Mouse (Mus musculus) spleen, postnatal 14 days (tissue): ENCODE results near the gene Rcsd1.

ENCODE experiments used
- DNase-seq, 2 experiments: peaks; one replicate each; pipeline ENCODE4 v3.0.0; 2021 to 2022; ENCODE audit warnings: low spot score in 2 of 2

The Rcsd1 gene

DNA sequence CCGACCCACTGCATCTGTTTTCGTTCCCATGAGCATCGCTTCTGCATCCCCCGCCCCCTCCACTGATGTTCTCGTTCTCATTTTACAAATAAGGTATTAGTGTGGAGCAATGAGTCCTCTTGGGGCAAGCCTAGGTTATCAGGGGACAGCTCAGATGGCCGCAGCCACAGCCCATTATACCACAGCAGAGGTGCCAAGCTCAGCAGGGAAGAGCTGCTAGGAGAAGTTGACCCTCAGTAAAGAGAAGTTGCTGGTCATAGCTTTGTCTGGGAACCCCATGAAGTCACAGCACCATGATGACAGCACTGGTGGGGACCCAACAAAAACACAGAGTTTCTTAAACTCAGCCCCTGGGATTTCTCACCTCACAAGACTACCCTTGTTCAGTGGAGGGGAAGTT lies 47.8 kb downstream of the Rcsd1 start:
- DNase-seq, result no peak

DNA sequence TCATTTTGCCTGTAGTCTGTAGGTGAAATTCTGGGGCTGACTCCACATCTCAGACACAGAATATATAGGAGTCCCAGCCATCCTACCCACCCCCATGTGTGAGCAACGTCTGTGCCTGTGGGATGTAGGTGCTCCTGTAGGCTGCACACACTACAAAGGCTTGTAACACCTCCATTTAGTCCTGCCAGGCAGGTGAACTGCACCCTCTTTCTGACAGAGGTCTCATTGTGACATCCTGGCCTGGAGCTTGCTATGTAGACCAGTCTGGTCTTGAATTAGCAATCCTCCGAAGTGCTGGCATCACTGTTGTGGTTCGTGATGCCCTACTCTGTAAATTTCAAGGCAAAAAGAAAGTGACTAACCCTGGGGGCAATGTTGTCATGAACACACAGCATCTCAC lies 48.4 kb downstream of the Rcsd1 start:
- no peak for DNase-seq

GRCm38 (mm10) chr1:165660774-165661173 lies 48.8 kb downstream of the Rcsd1 start:
- DNase-seq, result peak in 1 of 2 experiments; percentile 47

DNA sequence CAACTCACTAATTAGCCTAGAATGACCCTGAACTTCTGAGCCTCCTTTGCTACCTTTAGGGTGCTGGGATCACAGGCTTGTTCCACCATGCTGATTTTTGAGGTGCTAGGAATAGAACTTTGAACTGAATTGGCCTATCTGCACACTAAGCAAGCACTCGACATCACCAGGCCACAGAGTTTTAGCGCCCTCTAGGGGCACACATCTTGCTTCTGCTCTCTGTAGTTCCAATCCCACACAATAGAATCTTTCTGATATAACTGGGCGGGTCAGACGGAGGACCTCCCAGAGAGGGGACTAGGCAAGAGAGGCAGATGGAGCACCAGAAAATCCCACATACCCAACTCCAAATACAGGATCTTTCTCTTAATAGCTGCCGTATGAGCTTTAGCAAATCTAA lies 51.0 kb downstream of the Rcsd1 start:
- DNase-seq, result peak in 1 of 2 experiments; percentile 49

- no peak for DNase-seq
Observed at GRCm38 (mm10) chr1:165655482-165655881, 54.1 kb downstream of the Rcsd1 start.

DNA sequence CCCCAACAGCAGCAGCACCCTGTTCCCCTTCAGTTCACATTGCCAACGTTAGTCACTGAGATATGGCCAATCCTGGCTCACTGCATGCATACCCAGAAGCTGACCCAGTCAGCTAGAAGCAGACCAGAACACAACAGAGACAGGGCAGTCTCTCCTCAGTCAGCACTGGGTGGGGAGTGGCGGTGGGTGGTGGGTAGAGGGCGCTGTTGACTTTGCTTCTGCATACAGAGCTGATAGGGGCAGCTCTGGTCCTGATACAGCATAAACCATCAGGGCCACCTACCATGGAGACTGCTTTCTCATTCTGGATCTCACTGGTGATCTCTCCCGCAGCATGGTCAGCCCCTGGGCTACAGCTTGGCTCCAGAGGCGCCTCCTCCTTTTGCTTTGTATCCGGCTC lies 54.5 kb downstream of the Rcsd1 start:
- peak; percentile 26 to 47 for DNase-seq

- DNase-seq, result no peak
Observed at GRCm38 (mm10) chr1:165653126-165653885, 56.3 kb downstream of the Rcsd1 start.

DNA sequence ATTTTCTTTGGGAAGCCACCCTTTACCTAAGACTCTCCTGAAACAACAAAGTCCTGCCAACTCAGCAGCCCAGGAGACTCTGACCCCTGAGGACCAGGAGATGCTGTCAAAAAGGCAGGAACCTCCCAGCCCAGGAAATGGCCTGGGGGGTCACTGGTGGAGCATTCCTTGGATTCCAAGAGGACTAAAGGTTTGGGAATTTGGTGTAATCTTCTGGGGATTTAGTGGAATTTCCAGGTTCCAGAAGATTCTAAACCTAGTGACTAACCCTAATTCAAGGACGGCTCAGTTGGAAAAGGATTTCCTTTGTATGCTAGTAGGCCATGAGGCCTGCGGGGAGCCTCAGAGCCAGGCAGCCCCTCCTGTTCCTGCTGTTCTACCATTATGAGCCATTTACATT lies 57.0 kb downstream of the Rcsd1 start:
- no peak for DNase-seq

GRCm38 (mm10) chr1:165651158-165651557 lies 58.4 kb downstream of the Rcsd1 start:
- DNase-seq, result no peak

- no peak for DNase-seq
Observed at GRCm38 (mm10) chr1:165645102-165645501, 64.5 kb downstream of the Rcsd1 start.

GRCm38 (mm10) chr1:165643735-165644134 lies 65.8 kb downstream of the Rcsd1 start:
- no peak for DNase-seq

DNA sequence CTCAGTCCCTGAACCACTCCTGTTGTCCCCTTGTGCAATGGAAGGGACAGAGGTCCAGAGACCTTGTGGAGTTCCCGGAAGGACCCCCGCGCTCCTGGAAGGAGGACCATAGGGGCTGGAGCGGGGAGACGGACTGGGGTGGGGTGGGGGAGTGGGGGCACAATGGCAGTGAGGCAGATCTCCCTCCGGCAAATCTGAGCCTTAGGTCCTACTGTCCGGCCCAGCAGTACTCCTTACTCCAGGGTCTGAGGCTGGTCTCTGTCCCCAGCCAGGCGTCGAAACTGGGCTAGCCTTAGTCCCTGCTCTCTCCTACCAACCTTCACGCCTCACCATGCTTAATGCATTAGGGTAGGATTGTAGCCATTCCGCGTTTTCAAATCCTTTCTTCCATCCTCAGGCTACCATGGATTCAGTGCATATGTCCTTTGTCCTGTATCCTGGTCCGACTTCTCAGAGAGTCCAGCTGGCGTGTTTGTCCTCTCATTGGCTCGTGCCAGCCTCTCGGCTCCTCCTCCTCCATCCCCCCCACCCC lies 66.7 kb downstream of the Rcsd1 start:
- DNase-seq, result no peak

- DNase-seq, result peak; percentile 79 to 90
Observed at GRCm38 (mm10) chr1:165641786-165642771, 67.5 kb downstream of the Rcsd1 start.

GRCm38 (mm10) chr1:165641271-165641771 lies 68.2 kb downstream of the Rcsd1 start:
- DNase-seq, result peak; percentile 52 to 65

DNA sequence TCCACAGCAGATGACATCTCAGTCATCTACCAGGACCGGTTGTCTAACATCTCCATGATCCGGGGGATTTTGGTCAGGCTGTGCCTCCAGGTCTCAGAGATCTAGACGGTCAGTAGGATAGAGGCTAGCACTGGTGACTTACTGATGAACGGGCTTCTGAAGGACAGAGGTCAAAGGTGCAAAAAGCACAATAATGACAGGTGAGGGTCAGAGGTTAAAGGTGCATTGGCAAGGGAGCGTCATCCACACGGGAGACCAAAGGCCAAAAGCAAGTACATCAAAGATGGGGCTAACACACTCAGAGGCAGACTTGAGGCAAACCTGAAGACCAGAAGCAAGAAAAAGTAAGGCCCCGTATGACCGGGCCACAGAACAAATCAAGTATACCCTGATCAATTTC lies 73.3 kb downstream of the Rcsd1 start:
- no peak for DNase-seq

DNA sequence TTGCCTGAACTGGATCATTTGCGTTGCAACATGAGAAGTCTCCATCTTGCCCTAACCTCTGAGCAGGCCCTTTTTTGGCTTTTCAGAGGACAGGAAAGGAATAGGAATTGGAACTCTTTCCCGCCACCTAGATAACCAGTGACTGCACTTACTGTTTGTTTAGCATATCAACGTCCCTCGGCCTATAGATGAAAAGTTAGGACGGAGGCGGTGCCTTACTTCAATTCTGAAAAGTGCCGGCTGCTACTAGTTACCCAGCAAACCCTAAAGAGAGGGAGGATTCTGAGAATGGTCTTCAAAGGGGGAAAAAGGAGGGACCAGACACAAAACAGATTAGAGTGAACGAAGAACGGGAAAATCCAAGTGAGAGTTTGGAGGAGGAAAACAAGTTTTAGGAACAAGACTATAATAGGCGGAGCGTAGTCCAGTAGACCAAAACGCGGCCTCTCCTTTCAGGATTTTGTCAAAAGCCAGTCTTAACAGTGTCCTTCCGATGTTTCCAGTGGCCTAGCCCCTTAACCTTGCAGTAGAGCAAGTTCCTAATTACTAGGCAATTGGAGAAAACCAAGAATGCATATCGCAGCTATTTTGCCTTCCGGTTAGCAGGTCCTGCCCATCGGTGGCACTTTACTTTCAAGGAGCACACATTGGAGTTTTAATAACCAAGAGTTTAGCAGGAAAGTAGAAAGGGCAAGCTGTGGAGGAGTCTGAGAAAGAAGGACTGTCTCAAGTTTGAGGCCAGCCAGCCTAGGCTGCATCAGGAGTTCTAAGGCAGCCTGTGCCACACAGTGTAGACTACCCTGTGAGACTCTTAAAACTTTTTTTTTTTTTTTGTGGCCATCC lies 74.3 kb downstream of the Rcsd1 start:
- DNase-seq, result no peak

DNA sequence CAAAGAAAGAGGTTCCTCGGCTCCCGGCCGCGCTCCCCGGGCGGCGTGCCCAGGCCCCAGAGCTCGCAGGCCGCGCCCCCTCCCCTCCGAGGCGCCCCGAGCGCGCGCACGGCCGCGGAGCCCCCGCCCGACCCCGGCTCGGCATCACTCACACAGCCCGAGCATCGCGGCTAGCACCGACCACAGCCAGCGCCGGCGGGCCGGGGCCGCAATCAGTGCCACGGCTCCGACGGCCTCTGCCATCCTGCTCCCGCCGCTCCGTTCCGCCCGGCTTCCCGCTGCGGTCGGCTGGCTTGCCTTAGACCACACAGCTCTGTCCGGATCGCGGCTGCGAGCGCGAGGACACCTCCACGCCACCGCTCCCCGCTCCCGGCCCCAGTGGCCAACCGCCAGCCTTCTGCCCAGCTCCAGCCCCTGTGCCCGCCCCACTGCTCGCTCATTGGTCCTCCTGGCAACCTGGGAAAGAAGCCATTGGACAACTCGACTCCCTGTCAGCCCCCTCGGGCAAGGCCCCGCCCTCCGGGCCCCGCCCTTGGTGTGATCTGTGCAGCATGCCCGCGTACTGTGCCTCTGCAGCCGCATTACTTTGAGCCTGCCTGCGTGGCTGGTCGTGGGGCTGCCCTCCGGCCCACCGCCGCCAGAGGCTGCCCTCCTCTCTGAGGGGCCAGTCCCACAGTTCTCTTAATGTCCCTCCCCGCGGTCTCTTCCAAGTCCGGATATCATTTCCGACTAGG lies 75.2 kb downstream of the Rcsd1 start, which contains the start of gene Mpzl1:
TSS of gene Mpzl1 (minus strand) at position 388 of the 734 bp plus-strand sequence.
- peak; percentile 90 to 93 for DNase-seq

GRCm38 (mm10) chr1:165633345-165633744 lies 76.2 kb downstream of the Rcsd1 start:
- DNase-seq, result no peak

DNA sequence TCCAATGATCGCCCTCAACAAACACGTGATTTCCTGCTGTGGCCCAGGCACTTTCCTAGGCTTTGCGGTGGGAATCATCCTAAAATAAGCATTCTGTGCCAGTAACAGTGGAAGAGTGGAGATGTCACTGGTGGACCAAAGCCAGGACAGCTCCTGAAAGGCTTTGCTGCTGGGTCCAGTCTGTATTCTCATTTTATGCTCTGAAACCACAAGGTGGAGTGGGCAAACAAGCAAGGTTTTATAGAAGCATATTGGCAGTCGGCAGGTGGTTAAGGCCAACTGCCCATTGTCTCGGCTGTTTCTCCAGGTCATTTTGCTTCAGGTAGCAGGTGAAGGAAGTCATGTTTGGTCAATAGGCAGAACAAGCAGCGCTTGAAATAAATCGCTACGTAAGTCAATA lies 78.4 kb downstream of the Rcsd1 start:
- DNase-seq, result no peak

DNA sequence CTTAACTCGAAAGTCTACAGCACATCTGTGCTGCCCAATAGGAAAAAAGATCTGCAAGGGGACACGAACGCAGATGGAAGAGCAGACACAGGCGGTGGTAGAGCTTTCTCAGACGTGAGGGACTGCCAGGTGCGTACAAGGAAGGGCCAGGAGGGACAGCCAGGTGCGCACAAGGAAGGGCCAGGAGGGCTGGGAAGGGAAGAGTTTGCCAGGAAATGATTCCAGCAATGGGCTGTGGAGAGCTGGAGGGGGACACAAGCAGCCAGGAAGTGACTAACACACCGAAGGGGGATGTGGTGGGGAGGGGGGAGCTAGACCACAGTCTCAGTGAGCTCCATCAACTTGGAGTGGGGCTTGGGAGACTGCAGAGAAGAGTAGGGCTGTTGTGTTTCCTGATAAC lies 79.6 kb downstream of the Rcsd1 start:
- no peak for DNase-seq
